Mouse (Mus musculus) lung, adult 2 months (tissue): Measurements from ENCODE around the gene Hypk.

Experiments used
- CTCF ChIP-seq: fragments of 200-500 bp; IDR thresholded peaks from 2 replicates; pipeline ENCODE4 v1.5.1; 2011; ENCODE audit warnings: mild to moderate bottlenecking, low read length, control low read depth; ENCODE audit not compliant: insufficient read depth
- POLR2A ChIP-seq: fragments of 200-500 bp; IDR thresholded peaks from 2 replicates; pipeline ENCODE4 v1.6.1; 2011; ENCODE audit warnings: low read depth, mild to moderate bottlenecking, control low read depth, low read length, borderline replicate concordance; ENCODE audit errors: extremely low read depth

GRCm38 (mm10) chr2:121460071-121460470, 7.0 kb downstream of the Hypk start:
- TF ChIP-seq POLR2A: no peak
- TF ChIP-seq CTCF: no peak
